Mouse (Mus musculus) left cerebral cortex, adult 11 months (tissue): ENCODE measurements around the gene Patl1.
"Not testable (repeated sequence)": the region's sequence is repeated elsewhere in the genome, so short reads cannot be mapped to it uniquely, and the experiment has no call there.

Source experiments
- DNase-seq: peaks from one replicate; pipeline ENCODE4 v3.0.0; 2022; ENCODE audit warnings: low spot score

Patl1 gene

DNA sequence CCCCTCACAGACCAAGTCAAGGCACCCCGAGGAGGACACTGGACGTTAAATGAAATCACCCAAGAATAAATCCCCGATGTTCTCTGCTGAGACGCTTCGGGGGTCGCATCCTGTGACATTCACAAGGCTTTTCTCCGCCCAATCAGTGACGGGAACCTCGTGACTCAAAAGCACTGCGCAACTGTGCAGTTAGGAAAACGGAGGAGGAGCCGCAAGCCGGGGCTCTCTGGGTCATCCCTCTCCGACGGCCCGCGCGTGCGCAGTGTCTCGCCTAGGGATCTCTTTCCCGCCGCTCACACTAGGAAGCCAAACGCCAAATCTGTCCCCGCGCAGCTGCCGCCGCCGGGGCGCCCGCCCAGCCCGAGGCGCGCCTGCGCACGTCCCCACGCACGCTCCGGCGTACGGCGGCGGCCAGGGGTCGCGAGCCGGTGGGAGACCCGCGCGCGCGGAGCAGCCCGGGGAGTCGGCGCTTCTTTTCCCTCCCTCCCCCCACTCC is at the start of gene Patl1:
Gene Patl1 (plus strand): TSS at position 363 of the 496 bp plus-strand sequence.
- peak; percentile 97 for DNase-seq

DNA sequence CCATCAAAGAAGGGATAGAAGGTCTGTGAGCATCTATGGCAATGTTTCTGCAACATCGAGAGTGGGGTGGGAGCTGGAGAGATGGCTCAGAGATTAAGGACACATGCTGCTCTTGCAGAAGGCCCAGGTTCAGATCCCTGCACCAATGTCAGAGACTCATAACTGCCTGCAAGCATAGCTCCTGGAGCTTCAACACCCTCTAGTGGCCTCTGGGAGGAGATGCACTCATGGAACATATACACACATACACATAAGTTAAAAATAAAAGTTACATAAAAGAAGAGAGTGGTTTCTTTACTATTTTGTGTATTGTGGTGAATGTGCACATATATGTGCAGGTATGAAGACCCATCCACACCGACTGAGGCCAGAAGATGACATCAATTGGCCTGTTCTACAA is 44.4 kb upstream of the Patl1 start:
- no peak for DNase-seq

DNA sequence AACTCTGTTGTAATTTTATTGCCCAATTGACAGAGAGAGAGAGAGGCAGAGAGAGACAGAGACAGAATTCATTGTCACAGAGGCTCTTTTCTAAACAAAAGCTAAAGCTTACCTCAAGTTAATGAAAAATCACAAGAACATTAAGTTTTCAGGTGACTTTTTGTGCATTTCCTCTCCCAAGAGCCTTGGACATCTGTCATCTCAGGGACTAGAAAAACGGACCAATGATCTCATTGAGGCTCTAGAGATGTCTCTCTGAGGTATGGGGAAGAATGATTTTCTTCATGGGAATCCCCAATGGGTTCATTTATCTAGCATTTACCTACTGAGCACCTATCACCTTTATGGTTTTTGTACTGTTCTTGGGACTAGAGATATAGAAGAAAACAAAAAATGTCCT is 37.2 kb upstream of the Patl1 start, which contains the start of gene Olfr1419:
Gene Olfr1419 (minus strand): TSS at position 101 of the 400 bp plus-strand sequence.
- DNase-seq, result no peak

DNA sequence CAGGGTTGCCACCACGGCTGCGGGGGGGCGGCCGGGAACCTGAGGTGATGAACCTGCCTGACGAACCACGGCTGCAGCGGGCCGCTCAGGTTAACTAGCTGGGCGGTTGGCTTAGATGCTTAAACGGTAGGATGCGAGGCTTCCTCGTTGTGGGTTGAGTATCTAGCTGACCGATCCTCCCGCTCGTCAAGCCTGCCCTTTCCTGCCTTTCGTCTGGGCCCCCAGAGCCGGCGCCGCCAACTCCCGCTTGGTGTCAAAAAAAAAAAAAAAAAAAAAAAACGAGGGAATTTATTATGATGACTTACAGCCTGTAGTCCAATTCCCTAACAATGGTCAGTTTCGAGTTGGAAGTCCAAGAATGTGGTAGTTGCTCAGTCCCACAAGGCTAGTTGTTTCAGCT is 33.8 kb upstream of the Patl1 start:
- not testable (repeated sequence) for DNase-seq

DNA sequence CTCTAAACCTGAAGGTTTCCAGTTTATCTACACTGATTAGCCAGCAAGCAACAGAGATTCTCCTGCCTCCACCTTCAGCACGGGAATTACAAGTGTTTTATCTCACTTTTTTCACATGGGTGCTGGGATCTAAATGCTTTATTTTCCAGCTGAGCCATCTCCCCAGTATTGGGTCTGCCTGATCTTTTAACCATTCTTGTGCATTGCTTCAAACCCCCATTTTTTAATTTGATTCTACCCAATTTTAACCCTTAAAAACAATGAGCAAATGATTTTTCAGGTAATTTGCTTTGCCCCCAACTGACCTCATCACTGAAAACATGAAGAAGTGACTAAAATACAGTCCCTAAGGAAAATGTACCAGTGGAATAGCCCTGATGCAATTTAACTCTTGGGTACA is 25.9 kb upstream of the Patl1 start, which contains the start of gene Olfr1420:
Gene Olfr1420 (plus strand): TSS at position 301 of the 400 bp plus-strand sequence.
- DNase-seq, result no peak

DNA sequence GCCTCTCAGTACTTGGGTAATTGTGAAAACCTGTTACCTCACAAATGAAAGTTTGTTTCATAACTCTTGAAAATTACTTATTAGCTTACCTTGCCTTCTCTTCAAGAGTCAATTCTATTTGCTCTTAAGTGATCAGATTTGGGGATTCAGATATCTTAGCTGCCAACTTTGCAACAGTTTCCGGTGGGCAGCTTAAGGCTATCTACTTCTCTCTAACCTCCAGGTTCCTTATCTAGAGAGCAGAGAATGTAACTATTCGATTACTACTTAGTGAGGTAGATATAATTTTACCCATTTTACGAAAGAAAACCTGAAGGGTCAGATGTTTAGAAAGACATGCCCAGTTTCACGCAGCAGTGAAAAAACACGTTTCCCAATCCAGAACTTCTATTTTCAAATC is 1.2 kb upstream of the Patl1 start:
- DNase-seq, result no peak

DNA sequence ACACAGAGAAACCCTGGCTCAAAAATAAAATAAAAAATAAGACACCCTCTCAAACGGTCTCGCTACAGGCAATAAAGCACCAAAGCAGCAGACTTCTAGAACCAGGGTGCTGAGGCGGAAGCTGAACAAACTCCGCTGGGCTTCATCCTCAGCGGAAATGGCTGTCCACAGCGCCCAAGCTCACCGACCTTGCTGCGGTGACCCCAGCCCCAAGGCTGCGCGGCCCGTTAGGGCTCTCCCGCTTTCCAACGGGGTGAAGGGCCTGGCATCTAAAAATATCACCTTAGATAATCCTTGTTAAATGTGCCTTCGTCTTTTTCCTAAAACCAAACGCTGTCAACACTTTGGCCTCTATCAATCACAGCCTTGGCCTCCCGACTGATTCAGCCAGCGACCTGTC is 596 bp upstream of the Patl1 start:
- DNase-seq, result no peak

DNA sequence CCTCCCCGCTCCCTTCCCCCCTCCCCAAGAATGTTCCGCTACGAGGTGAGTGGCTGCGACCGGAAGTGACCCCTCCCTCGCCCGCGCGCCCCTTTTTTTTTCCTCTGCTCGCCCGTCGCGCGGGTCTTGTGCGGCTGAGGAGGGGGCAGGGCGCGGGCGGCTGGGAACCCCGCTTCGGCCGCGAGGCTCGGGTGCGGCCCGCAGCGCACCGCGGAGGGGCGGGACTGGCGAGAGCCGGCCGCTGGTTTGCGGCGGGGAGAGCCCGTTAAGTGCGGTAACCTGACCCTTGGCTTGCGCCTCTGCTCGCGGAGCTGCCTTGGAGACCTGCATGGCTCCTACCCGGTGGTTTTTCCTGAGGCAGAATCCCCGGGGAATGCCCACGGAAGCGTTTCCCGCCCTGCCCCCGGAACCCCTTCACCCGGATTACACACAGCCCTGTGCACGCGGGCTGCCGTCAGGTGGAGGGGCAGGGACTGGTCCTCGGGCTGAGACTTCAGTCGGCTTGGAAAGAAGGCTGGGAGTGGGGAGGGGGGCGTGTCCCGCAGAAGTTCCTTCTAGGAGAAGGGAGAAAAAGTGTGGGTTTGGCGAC is 428 bp downstream of the Patl1 start:
- DNase-seq, result no peak

DNA sequence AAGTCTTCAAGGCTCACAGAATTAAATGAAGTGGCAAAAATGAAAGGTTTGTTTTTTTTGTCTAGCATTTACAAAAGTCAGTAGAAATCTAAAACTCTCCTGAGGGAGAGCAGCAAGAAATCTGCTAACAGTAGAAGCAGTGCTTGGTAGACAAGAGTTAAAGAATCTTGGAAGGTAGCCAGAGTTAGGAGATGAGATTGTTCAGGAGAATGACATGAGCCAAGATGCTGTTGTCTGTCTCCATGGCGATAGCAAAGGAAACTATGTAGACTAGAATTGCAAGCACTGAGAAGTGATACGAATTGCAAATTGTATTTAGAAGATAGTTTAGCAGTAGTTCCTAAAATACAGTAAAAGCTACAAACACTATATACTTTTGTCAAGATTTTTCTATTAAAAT is 3.6 kb downstream of the Patl1 start:
- no peak for DNase-seq

DNA sequence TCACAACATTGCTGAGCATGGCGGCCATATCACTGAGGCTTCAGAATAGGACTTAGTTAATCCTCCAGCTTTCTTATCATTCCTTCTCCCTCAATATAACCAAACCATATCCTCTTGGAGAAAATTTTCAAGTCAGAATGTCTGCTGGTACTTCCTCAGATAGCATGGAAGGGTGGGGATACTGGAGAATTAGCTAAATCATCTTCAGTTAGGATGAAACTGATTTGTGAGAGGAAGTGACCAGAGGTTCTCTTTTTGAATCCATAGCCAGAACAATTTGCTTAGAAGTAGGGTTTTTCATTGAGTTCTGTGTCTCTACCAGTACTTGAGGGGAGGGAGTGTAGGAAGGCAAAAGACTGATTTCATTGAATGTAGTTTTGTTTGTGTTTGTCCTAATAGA is 9.9 kb downstream of the Patl1 start:
- DNase-seq, result no peak

DNA sequence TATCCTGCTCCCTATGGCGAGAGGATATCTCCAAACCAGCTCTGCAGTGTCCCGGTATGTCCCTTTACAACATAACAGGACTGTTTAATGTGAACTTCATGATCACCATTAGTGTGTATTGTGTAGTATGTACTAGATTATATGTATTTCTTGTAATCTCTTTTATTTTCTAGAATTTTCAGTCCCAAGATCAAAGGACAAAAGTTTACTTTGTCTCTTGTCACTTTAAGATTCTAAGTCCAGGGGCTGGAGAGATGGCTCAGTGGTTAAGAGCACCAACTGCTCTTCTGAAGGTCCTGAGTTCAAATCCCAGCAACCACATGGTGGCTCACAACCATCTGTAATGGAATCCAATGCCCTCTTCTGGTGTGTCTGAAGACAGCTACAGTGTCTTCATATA is 10.3 kb downstream of the Patl1 start:
- DNase-seq, result not testable (repeated sequence)

DNA sequence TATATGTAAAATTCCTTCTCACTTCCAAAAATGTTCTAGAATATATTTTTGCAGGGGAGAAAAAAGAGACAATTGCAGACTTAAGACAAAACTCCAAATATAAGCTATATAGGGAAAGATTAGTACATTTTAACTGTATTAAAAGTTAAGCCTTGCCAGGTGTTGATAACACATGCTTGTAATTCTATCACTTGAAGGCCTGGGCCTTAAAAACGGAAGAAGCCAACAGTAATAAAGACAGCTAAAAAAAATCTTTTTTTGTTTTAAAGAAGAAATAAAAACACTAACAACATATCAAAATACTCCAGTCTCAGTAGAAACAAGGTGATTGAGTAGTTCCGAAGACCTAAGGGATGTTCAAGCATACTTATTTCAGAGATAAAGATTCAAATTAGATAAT is 14.2 kb downstream of the Patl1 start:
- no peak for DNase-seq

DNA sequence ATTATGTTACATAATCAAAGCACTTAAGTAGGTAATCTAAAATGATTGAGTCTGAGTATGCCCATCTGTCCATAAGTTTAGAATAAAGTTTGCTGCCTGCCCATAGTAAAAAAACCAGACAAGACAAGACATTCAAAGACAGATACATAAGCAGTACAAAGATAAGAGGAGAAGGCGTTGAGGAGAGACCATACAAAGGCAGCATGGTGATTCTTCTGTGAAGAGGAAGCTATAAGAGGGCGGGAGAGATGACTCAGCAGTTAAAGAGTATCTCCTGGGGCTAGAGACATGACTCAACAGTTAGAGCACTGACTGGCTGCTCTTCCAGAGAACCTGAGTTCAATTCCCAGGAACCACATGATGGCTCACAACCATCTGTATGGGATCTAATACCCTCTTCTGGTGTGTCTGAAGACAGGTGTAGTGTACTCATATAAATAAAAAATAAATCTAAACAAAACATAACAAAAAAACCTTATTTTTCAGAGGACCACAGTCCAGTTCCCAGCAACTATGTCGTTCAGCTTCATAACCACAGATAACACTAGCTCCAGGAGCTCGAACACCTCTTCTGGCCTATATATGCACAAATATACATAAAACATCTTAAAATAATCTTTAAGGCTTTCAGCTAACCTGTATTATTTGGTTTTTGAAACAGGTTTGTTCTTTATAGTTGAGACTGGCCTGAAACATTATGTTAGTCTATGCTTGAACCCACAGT is 16.0 kb downstream of the Patl1 start:
- DNase-seq, result no peak

DNA sequence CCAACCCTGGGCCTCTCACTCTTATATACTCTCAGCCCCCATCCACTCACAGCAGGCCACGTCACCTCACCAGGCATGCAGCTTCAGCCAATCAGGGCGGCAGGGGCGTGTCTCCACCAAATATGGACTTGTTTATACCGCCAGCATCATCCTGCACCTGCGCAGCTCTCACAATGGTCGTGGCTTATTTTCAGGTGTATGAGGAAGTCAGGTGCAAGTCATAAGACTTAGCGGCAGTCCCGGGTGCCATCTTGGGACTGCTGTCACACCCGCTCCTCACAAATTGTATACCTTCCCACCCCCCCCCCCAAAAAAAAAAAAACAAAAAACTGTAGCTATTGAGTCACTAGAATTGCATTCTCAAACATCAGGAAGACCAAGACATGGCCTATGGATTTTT is 34.3 kb downstream of the Patl1 start:
- DNase-seq, result not testable (repeated sequence)

DNA sequence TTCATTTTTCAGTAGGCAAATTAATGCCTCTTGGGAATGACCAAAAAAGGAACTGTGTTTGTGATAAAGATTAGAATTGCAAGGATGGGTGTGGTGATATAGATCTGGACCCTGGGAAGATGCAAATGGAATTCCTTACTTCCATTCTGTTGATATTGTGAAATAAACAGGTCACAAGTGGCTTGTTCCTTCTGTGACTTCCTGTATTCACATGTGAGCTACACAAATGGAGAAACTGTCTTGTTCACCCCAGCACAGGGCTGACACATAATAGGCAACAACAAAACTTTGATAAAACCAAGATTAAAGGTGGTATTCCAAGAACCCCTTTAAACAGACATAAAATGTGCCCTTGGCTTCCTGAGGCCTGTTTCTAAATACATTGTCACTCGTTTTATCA is 37.7 kb downstream of the Patl1 start:
- no peak for DNase-seq

DNA sequence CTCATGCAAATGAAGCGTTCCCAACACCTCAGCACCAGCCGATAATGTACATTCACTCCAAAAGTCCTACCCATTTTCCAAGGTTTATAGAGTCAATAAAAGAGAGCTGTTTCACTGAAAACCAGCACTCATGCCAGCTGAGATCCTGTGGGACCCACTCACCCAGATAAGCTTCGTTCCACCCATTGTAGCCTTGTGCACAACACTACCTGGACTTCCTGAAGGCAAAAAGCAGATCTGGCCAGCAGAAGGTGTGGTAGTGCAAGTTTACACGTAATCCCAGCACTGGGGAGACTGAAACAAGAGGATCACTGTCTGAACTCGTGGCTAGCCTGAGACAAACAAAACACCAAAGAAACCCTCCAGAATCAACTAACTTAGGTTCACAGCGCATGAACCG is 38.5 kb downstream of the Patl1 start:
- no peak for DNase-seq

DNA sequence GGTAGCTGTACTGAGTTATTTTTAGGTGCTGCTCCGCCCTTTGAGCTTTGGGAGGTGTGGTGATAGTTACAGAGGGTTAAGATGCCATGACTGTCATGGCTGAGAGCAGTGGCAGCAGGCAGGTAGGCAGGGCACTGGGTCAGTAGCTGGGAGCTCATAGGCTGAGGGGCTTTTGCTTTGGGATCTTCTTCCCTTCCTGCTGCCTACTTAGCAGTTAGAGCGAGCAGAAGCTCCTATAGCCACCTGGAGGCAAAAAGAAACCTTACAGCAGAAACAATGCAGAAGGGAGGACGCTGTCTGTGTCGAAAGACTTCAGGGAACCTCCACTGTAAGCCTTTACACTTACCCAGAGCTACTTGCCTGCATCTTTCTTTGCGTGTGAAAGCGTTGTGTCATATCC is 42.0 kb downstream of the Patl1 start:
- DNase-seq, result no peak

DNA sequence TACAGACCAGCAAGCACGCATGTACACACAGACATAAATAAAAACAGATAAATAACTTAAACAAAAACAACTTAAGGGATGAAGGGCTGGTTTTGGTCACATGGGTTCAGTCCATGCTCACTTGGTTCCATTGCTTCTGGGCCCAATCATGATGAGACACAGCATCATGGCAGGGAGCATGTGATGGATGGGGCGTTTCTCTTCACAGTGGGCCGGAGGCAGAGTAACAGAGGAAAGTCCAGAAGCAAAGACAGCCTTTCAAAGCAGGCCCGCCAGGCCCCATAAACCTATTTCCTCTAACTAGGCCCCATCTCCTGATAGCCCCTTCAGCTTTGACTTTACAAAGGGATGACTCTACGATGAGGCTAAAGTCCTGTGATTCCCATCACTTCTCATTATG is 44.4 kb downstream of the Patl1 start:
- no peak for DNase-seq

DNA sequence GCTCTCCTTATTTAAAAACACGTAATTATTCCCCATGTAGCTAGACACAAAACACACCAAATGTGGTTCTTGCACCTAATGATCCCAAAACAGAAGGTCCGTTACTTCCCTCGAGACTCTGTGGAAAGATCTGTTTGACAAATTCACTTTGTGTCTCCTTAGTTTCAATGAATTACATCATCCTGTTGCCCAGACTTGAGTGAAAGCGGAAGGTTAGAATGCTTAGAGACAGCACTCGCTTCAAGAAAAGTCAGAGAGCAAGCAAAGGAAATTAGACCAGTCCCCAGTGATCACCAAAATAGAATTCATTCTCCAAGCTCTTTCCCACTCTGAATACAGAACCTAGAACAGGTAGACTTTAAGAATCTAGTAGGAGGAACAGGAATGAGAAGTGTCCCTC is 45.2 kb downstream of the Patl1 start:
- no peak for DNase-seq

DNA sequence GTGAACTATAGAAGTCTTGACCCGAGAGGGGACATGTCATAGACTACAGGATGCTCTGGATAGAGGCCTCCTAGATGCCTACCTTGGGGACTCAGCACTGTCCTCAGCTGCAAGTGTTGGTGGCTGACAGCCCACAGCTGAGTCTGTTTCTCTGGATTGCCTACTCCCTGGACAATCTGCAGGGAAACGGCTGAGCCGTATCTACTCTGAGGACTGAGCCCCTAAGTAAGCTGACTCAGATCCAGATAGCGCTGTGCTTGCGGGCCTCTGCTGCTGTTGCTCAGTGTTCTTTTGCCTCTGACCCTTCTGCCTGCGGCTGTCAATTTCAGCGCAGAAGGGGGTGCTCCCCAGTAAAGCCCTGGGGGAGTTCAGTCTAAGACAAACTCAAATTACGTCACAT is 45.6 kb downstream of the Patl1 start:
- no peak for DNase-seq

DNA sequence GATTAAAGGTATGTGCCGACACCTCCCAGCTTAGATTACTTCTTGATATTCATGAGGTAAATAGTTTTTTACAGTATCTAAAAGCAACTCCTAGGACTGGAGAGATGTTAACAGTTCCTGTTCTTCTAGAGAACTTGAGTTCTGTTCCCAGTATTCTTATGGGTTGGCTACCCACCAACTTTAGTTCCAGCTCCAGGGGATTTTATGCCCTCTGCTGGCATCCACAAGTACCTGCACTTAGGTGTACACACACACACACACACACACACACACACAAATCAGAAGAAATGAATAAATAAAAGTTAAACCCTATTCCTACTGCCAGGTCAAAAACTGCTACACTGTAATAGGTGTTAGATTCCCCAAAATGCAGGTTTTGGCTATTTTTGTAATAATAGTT is 52.1 kb downstream of the Patl1 start:
- no peak for DNase-seq

DNA sequence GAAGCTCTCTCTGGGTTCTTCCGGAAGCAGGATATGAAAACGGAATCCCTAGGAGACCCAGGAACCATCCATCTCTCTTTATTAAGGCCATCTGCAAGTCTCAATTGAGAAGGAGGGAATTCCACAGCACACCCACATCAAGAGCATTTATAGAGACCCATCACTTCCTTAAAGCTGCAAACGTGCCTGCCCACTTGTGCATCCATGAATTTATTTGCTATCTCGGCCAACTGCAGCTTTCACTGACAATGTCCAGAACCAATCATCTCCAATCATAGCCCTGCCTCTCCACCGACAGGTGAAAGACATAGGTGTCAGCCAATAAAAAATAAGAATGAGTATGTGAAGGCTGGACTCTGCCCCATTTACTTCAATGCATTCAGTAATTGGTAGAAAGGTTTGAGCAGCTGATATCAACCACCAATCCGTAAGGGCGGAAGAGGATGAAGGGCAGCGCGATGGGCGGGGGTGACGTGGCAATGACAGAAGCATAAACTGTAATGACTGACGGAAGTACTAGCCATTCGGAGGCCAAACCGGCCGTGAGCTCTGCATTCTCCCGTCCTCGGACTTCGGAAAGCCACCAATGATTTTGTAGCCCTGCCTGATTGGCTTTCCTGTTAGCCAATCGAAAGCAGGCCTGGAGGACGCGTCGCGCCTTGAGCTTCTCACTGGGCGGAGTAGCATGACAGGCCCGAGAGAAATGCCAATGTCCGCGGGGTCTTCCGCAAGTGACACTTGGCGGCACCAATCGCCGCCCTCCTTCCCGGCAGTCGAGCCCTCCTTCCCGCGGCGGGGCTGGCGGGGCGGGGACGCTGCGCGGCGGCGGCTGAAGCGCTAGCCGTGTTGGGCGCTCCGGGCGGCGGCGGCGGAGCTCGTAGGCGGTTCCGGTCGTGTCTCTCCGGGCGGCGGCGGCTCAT is 53.1 kb downstream of the Patl1 start, which contains the start of gene Osbp:
Gene Osbp (plus strand): TSS at position 919 of the 920 bp plus-strand sequence.
- DNase-seq, result peak; percentile 100
